Mouse (Mus musculus) heart, embryonic 15.5 days (tissue): ENCODE results near the gene Ugt1a10. TPM values are rescaled to one million over a fixed set of nuclear protein-coding genes. Genes with fewer than 3 reads are reported as not detected.
"Not testable (repeated sequence)": the region's sequence is repeated elsewhere in the genome, so short reads cannot be mapped to it uniquely, and the experiment has no call there.

Experiments
- ATAC-seq: fragments of 200-750 bp; cut with Nextera tagmentation; replicated peaks from 2 replicates; pipeline ENCODE4 v1.8.0; 2017; ENCODE audit warnings: low read depth, moderate TSS enrichment; ENCODE audit not compliant: insufficient number of reproducible peaks, insufficient read depth, low FRiP score
- H3K27ac ChIP-seq: fragments of 300-500 bp; sonication (generic); 2 replicates; pipeline ENCODE4 v1.5.1; 2015; ENCODE audit warnings: mild to moderate bottlenecking, inconsistent platforms
- H3K27me3 ChIP-seq: fragments of 300-500 bp; sonication (generic); 2 replicates; pipeline ENCODE4 v1.6.1; 2015; ENCODE audit warnings: inconsistent platforms
- H3K36me3 ChIP-seq: fragments of 300-500 bp; sonication (generic); 2 replicates; pipeline ENCODE4 v1.6.1; 2015; ENCODE audit warnings: mild to moderate bottlenecking, inconsistent platforms
- H3K4me1 ChIP-seq: fragments of 300-500 bp; sonication (generic); replicated peaks from 2 replicates; pipeline ENCODE4 v1.6.1; 2015; ENCODE audit warnings: inconsistent platforms
- H3K4me2 ChIP-seq: fragments of 300-500 bp; sonication (generic); 2 replicates; pipeline ENCODE4 v1.6.1; 2015; ENCODE audit warnings: inconsistent platforms, mild to moderate bottlenecking, moderate library complexity
- H3K4me3 ChIP-seq: fragments of 300-500 bp; sonication (generic); 2 replicates; pipeline ENCODE4 v1.5.1; 2015; ENCODE audit warnings: mild to moderate bottlenecking, inconsistent platforms
- H3K9ac ChIP-seq: fragments of 300-500 bp; sonication (generic); 2 replicates; pipeline ENCODE4 v1.6.1; 2015; ENCODE audit warnings: mild to moderate bottlenecking, inconsistent platforms
- H3K9me3 ChIP-seq: fragments of 300-500 bp; sonication (generic); replicated peaks from 2 replicates; pipeline ENCODE4 v1.6.1; 2016; ENCODE audit warnings: inconsistent platforms
- WGBS: fragments of 180-500 bp; shearing (Covaris S2); methylation state at CpG from one replicate; pipeline ENCODE4 v1.1.7; 2015; ENCODE audit warnings: mixed read lengths; 5-methylcytosine and 5-hydroxymethylcytosine counted together
- polyA plus RNA-seq: library from polyadenylated mRNA; unstranded; fragments of >200 nt; fragmentation: Nextera tagmentation; extraction: Ambion mirVana; gene quantifications from 2 replicates; pipeline ENCODE4 v1.2.1, GENCODE M21; 2015

Gene Ugt1a10
- polyA plus RNA-seq, 1 experiment from 2014 or later: not detected

- Histone ChIP-seq H3K4me2 (no peak overlapping the region), H3K27me3 (no peaks in the 10 kb centered on the region), H3K4me3 (no peak overlapping the region), H3K4me1 (no peaks in the 10 kb centered on the region), H3K27ac (no peak overlapping the region), H3K36me3 (no peaks in the 10 kb centered on the region), H3K9me3 (peaks cover 47% of the 10 kb centered on the region), H3K9ac (no peak overlapping the region)
- no peak for ATAC-seq
- 50% methylated on average over 2 of the region's 2 CpGs for WGBS
These were observed 162.0 kb downstream of the Ugt1a10 start for GRCm38 (mm10) chr1:88217144-88217543.

GRCm38 (mm10) chr1:88217576-88217975 is 162.4 kb downstream of the Ugt1a10 start:
- H3K9me3 ChIP-seq: peaks cover 43% of the 10 kb centered on the region
- no peak overlapping the region for H3K4me3 ChIP-seq
- no peaks in the 10 kb centered on the region for H3K36me3 ChIP-seq
- no peak overlapping the region for H3K4me2 ChIP-seq
- no peaks in the 10 kb centered on the region for H3K4me1 ChIP-seq
- H3K27me3 ChIP-seq: no peaks in the 10 kb centered on the region
- ATAC-seq: no peak
- 36% methylated on average over 3 of the region's 3 CpGs for WGBS
- no peak overlapping the region for H3K9ac ChIP-seq
- H3K27ac ChIP-seq: no peak overlapping the region

GRCm38 (mm10) chr1:88218051-88218450 is 162.9 kb downstream of the Ugt1a10 start:
- no peaks in the 10 kb centered on the region for H3K27me3 ChIP-seq
- H3K9ac ChIP-seq: no peak overlapping the region
- H3K9me3 ChIP-seq: peaks cover 38% of the 10 kb centered on the region
- H3K27ac ChIP-seq: no peak overlapping the region
- H3K4me1 ChIP-seq: no peaks in the 10 kb centered on the region
- no peak for ATAC-seq
- no peak overlapping the region for H3K4me3 ChIP-seq
- 69% methylated on average over 9 of the region's 9 CpGs for WGBS
- no peaks in the 10 kb centered on the region for H3K36me3 ChIP-seq
- H3K4me2 ChIP-seq: no peak overlapping the region

GRCm38 (mm10) chr1:88218591-88218990 is 163.4 kb downstream of the Ugt1a10 start:
- WGBS: 43% methylated on average over 4 of the region's 4 CpGs
- Histone ChIP-seq H3K9ac (no peak overlapping the region), H3K4me2 (no peak overlapping the region), H3K27ac (no peak overlapping the region), H3K4me1 (no peaks in the 10 kb centered on the region), H3K27me3 (no peaks in the 10 kb centered on the region), H3K4me3 (no peak overlapping the region), H3K9me3 (peaks cover 32% of the 10 kb centered on the region), H3K36me3 (no peaks in the 10 kb centered on the region)
- ATAC-seq: no peak

- Histone ChIP-seq H3K9me3 (peaks cover 28% of the 10 kb centered on the region), H3K4me3 (no peak overlapping the region), H3K27me3 (no peaks in the 10 kb centered on the region), H3K27ac (no peak overlapping the region), H3K4me2 (no peak overlapping the region), H3K9ac (no peak overlapping the region), H3K4me1 (no peaks in the 10 kb centered on the region), H3K36me3 (no peaks in the 10 kb centered on the region)
- ATAC-seq: no peak
- 21% methylated on average over 1 of the region's 1 CpGs for WGBS
These were observed 163.9 kb downstream of the Ugt1a10 start for GRCm38 (mm10) chr1:88219054-88219453.

GRCm38 (mm10) chr1:88220336-88220735 is 165.1 kb downstream of the Ugt1a10 start:
- H3K27ac ChIP-seq: no peak overlapping the region
- no peak overlapping the region for H3K9ac ChIP-seq
- H3K27me3 ChIP-seq: no peaks in the 10 kb centered on the region
- no peaks in the 10 kb centered on the region for H3K4me1 ChIP-seq
- H3K4me2 ChIP-seq: no peak overlapping the region
- H3K36me3 ChIP-seq: no peaks in the 10 kb centered on the region
- no peak overlapping the region for H3K4me3 ChIP-seq
- ATAC-seq: no peak
- peaks cover 18% of the 10 kb centered on the region for H3K9me3 ChIP-seq

GRCm38 (mm10) chr1:88222216-88222615 is 167.0 kb downstream of the Ugt1a10 start:
- ATAC-seq: no peak
- 38% methylated on average over 2 of the region's 2 CpGs for WGBS

GRCm38 (mm10) chr1:88223011-88223515 is 167.9 kb downstream of the Ugt1a10 start:
- not testable (repeated sequence) for H3K27ac ChIP-seq, H3K27me3 ChIP-seq, H3K9ac ChIP-seq, H3K36me3 ChIP-seq, ATAC-seq, H3K4me2 ChIP-seq, H3K4me3 ChIP-seq, H3K4me1 ChIP-seq
- peaks cover 28% of the 10 kb centered on the region for H3K9me3 ChIP-seq

More at GRCm38 (mm10) chr1:88222216-88222615, 167.0 kb downstream of the Ugt1a10 start:
- Histone ChIP-seq H3K9ac (no peak overlapping the region), H3K4me2 (no peak overlapping the region), H3K27me3 (no peaks in the 10 kb centered on the region), H3K4me1 (no peaks in the 10 kb centered on the region), H3K4me3 (no peak overlapping the region), H3K27ac (no peak overlapping the region), H3K36me3 (no peaks in the 10 kb centered on the region), H3K9me3 (peaks cover 24% of the 10 kb centered on the region)

- Histone ChIP-seq H3K9me3 (peaks cover 31% of the 10 kb centered on the region), H3K27me3 (no peaks in the 10 kb centered on the region), H3K4me3 (no peak overlapping the region), H3K36me3 (no peaks in the 10 kb centered on the region), H3K9ac (no peak overlapping the region), H3K4me1 (no peaks in the 10 kb centered on the region), H3K27ac (no peak overlapping the region), H3K4me2 (no peak overlapping the region)
- no peak for ATAC-seq
- WGBS: 39% methylated on average over 1 of the region's 1 CpGs
These were observed 168.4 kb downstream of the Ugt1a10 start for GRCm38 (mm10) chr1:88223591-88223990.

- H3K36me3 ChIP-seq: no peaks in the 10 kb centered on the region
- H3K9ac ChIP-seq: no peak overlapping the region
- no peak overlapping the region for H3K27ac ChIP-seq
- WGBS: 60% methylated on average over 2 of the region's 2 CpGs
- ATAC-seq: no peak
- no peak overlapping the region for H3K4me3 ChIP-seq
- H3K9me3 ChIP-seq: peaks cover 31% of the 10 kb centered on the region
- no peak overlapping the region for H3K4me2 ChIP-seq
- H3K4me1 ChIP-seq: no peaks in the 10 kb centered on the region
- no peaks in the 10 kb centered on the region for H3K27me3 ChIP-seq
These were observed 169.0 kb downstream of the Ugt1a10 start for GRCm38 (mm10) chr1:88224029-88224776.

GRCm38 (mm10) chr1:88225301-88225700 is 170.1 kb downstream of the Ugt1a10 start:
- H3K9me3 ChIP-seq: peaks cover 40% of the 10 kb centered on the region
- 29% methylated on average over 2 of the region's 2 CpGs for WGBS
- not testable (repeated sequence) for H3K27me3 ChIP-seq, H3K27ac ChIP-seq, H3K36me3 ChIP-seq, H3K4me1 ChIP-seq, H3K9ac ChIP-seq, H3K4me3 ChIP-seq, H3K4me2 ChIP-seq, ATAC-seq

GRCm38 (mm10) chr1:88225741-88226140 is 170.6 kb downstream of the Ugt1a10 start:
- H3K4me2 ChIP-seq: no peak overlapping the region
- no peaks in the 10 kb centered on the region for H3K27me3 ChIP-seq
- H3K27ac ChIP-seq: no peak overlapping the region
- H3K4me1 ChIP-seq: no peaks in the 10 kb centered on the region
- no peak overlapping the region for H3K4me3 ChIP-seq
- peaks cover 40% of the 10 kb centered on the region for H3K9me3 ChIP-seq
- no peaks in the 10 kb centered on the region for H3K36me3 ChIP-seq
- no peak for ATAC-seq
- no peak overlapping the region for H3K9ac ChIP-seq
